Mouse (Mus musculus): ENCODE data around the gene Rnf212b. TPM values are rescaled to one million over a fixed set of nuclear protein-coding genes. Genes with fewer than 3 reads are reported as not detected.

Gene Rnf212b
- total RNA-seq, 1 experiment = 1.9 TPM

GRCm38 (mm10) chr14:54866936-54867335 lies 53.0 kb downstream of the Rnf212b start:
- Histone ChIP-seq H3K9ac (ENCODE audit: insufficient read depth, low read depth, low read length, poor library complexity, severe bottlenecking) (no peak overlapping the region), H3K36me3 (ENCODE audit: control insufficient read depth, insufficient read depth, low read length, poor library complexity, severe bottlenecking) (no peaks in the 10 kb centered on the region), H3K27ac (ENCODE audit: insufficient read depth, low read depth, low read length, poor library complexity, severe bottlenecking) (no peak overlapping the region), H3K9me3 (ENCODE audit: control insufficient read depth, insufficient read depth, low read depth, low read length) (no peaks in the 10 kb centered on the region), H3K4me3 (ENCODE audit: insufficient read depth in 1 of 2, low read depth in 1 of 2, low read length in 2 of 2, poor library complexity in 1 of 2, severe bottlenecking in 1 of 2) (no peak overlapping the region; a peak in 1 of 4 replicates), H3K4me1 (ENCODE audit: control insufficient read depth in 2 of 2, insufficient read depth in 2 of 2, low read length in 2 of 2, poor library complexity in 1 of 2) (0 out of 4 replicates have a peak, but pooled peaks cover 0 to 2% of the 10 kb centered on the region in 2 experiments)
- no peak for DNase-seq (ENCODE audit: low read depth, low spot score)
- 0 out of 2 replicates have a peak, but pooled peaks have one; percentile 32 for TF ChIP-seq ZC3H11A (IDR thresholded peaks at IDR 0.05; ENCODE audit: borderline replicate concordance, low read depth, low read length)
- no peak for TF ChIP-seq CHD2 (IDR thresholded peaks at IDR 0.05; ENCODE audit: low read depth, low read length)
- in situ Hi-C loops (cut with MboI; ENCODE audit: low sequenced_read_pairs in 2 of 2, unreplicated experiment in 2 of 2) = no loop called here

GRCm38 (mm10) chr14:54868026-54868425 lies 54.1 kb downstream of the Rnf212b start:
- in situ Hi-C loops (cut with MboI; ENCODE audit: low sequenced_read_pairs in 2 of 2, unreplicated experiment in 2 of 2) = no loop called here
- H3K4me3 ChIP-seq (ENCODE audit: insufficient read depth in 1 of 2, low read depth in 1 of 2, low read length in 2 of 2, poor library complexity in 1 of 2, severe bottlenecking in 1 of 2) = no peak overlapping the region
- DNase-seq (ENCODE audit: low read depth, low spot score) = no peak
- H3K27ac ChIP-seq (ENCODE audit: insufficient read depth, low read depth, low read length, poor library complexity, severe bottlenecking) = no peak overlapping the region
- TF ChIP-seq HCFC1 (IDR thresholded peaks at IDR 0.05; ENCODE audit: borderline replicate concordance, insufficient read depth, low read length) (no peak), ZC3H11A (IDR thresholded peaks at IDR 0.05; ENCODE audit: borderline replicate concordance, low read depth, low read length) (no peak), CHD2 (IDR thresholded peaks at IDR 0.05; ENCODE audit: low read depth, low read length) (no peak), MAFK (IDR thresholded peaks at IDR 0.05; ENCODE audit: insufficient read depth, low read depth, low read length) (no peak), ZNF384 (IDR thresholded peaks at IDR 0.05; ENCODE audit: low read depth, low read length) (no peak)
- H3K9me3 ChIP-seq (ENCODE audit: control insufficient read depth, insufficient read depth, low read depth, low read length) = no peaks in the 10 kb centered on the region
- H3K36me3 ChIP-seq (ENCODE audit: control insufficient read depth, insufficient read depth, low read length, poor library complexity, severe bottlenecking) = no peaks in the 10 kb centered on the region
- H3K4me1 ChIP-seq (ENCODE audit: control insufficient read depth in 2 of 2, insufficient read depth in 2 of 2, low read length in 2 of 2, poor library complexity in 1 of 2) = 0 out of 4 replicates have a peak, but pooled peaks cover 0 to 2% of the 10 kb centered on the region in 2 experiments
- H3K9ac ChIP-seq (ENCODE audit: insufficient read depth, low read depth, low read length, poor library complexity, severe bottlenecking) = no peak overlapping the region

- Histone ChIP-seq H3K4me3 (ENCODE audit: insufficient read depth in 1 of 2, low read depth in 1 of 2, low read length in 2 of 2, poor library complexity in 1 of 2, severe bottlenecking in 1 of 2) (no peak within 1 kb of the TSS), H3K9me3 (ENCODE audit: control insufficient read depth, insufficient read depth, low read depth, low read length) (no peaks in the 10 kb centered on the region), H3K27ac (ENCODE audit: insufficient read depth, low read depth, low read length, poor library complexity, severe bottlenecking) (no peak within 1 kb of the TSS), H3K36me3 (ENCODE audit: control insufficient read depth, insufficient read depth, low read length, poor library complexity, severe bottlenecking) (no peaks in the 10 kb centered on the region), H3K9ac (ENCODE audit: insufficient read depth, low read depth, low read length, poor library complexity, severe bottlenecking) (no peak within 1 kb of the TSS), H3K4me1 (ENCODE audit: control insufficient read depth in 2 of 2, insufficient read depth in 2 of 2, low read length in 2 of 2, poor library complexity in 1 of 2) (peaks cover 2 to 3% of the 10 kb centered on the region in 2 experiments; a peak in 2 of 4 replicates)
- in situ Hi-C loops (cut with MboI; ENCODE audit: low sequenced_read_pairs in 2 of 2, unreplicated experiment in 2 of 2) = no loop called here
- DNase-seq (ENCODE audit: low read depth, low spot score) = no peak
- TF ChIP-seq ZNF384 (IDR thresholded peaks at IDR 0.05; ENCODE audit: low read depth, low read length) = no peak
- TF ChIP-seq ZC3H11A (IDR thresholded peaks at IDR 0.05; ENCODE audit: borderline replicate concordance, low read depth, low read length) = no peak
- no peak for TF ChIP-seq CHD2 (IDR thresholded peaks at IDR 0.05; ENCODE audit: low read depth, low read length)
- TF ChIP-seq HCFC1 (IDR thresholded peaks at IDR 0.05; ENCODE audit: borderline replicate concordance, insufficient read depth, low read length) = no peak
- TF ChIP-seq MAFK (IDR thresholded peaks at IDR 0.05; ENCODE audit: insufficient read depth, low read depth, low read length) = no peak
Observed at GRCm38 (mm10) chr14:54870861-54871260, 56.9 kb downstream of the Rnf212b start, which contains the start of gene Homez. Homez (minus strand) TSS chr14:54870961.

GRCm38 (mm10) chr14:54874165-54874564 lies 60.2 kb downstream of the Rnf212b start:
- H3K4me1 ChIP-seq (ENCODE audit: control insufficient read depth in 2 of 2, insufficient read depth in 2 of 2, low read length in 2 of 2, poor library complexity in 1 of 2) = peaks cover 0 to 3% of the 10 kb centered on the region in 2 experiments; a peak in 2 of 4 replicates
- TF ChIP-seq ZC3H11A (IDR thresholded peaks at IDR 0.05; ENCODE audit: borderline replicate concordance, low read depth, low read length) = no peak
- no peak for TF ChIP-seq MAFK (IDR thresholded peaks at IDR 0.05; ENCODE audit: insufficient read depth, low read depth, low read length)
- no peak for TF ChIP-seq CHD2 (IDR thresholded peaks at IDR 0.05; ENCODE audit: low read depth, low read length)
- no peak for TF ChIP-seq ZNF384 (IDR thresholded peaks at IDR 0.05; ENCODE audit: low read depth, low read length)
- no peak for TF ChIP-seq HCFC1 (IDR thresholded peaks at IDR 0.05; ENCODE audit: borderline replicate concordance, insufficient read depth, low read length)
- no peak for DNase-seq (ENCODE audit: low read depth, low spot score)
- H3K36me3 ChIP-seq (ENCODE audit: control insufficient read depth, insufficient read depth, low read length, poor library complexity, severe bottlenecking) = no peaks in the 10 kb centered on the region
- H3K9me3 ChIP-seq (ENCODE audit: control insufficient read depth, insufficient read depth, low read depth, low read length) = no peaks in the 10 kb centered on the region
- H3K9ac ChIP-seq (ENCODE audit: insufficient read depth, low read depth, low read length, poor library complexity, severe bottlenecking) = no peak overlapping the region
- H3K27ac ChIP-seq (ENCODE audit: insufficient read depth, low read depth, low read length, poor library complexity, severe bottlenecking) = no peak overlapping the region
- in situ Hi-C loops (cut with MboI; ENCODE audit: low sequenced_read_pairs in 2 of 2, unreplicated experiment in 2 of 2) = no loop called here
- H3K4me3 ChIP-seq (ENCODE audit: insufficient read depth in 1 of 2, low read depth in 1 of 2, low read length in 2 of 2, poor library complexity in 1 of 2, severe bottlenecking in 1 of 2) = no peak overlapping the region

Measured in ES-E14 (cell line).